Comparison of ENCODE assay signal across 11 mouse cellular contexts in genomic region chr9:34156581-34156980, GRCm38 (mm10).
DNase-seq lines count a peak whose midpoint lies in the region; ATAC-seq and TF ChIP-seq lines count a peak whose summit lies in the region.
"Had no signal": no experiment of that assay in that cellular context is flagged by ENCODE, and none has a peak within 500 bp of the region (broad histone marks: within the 10 kb centered on the region; RNA-seq: fewer than 3 reads in every experiment).

No protein-coding gene starts in this region.

- H3K4me3 ChIP-seq in stomach, postnatal 0 days (ENCODE audit: low read depth, low read length), result no peak overlapping the region
- H3K4me3 ChIP-seq: heart, embryonic 15.5 days; liver, embryonic 15.5 days had no signal

- H3K9me3 ChIP-seq in stomach, postnatal 0 days (ENCODE audit: control insufficient read depth, low read length), result no peaks in the 10 kb centered on the region
- H3K9me3 ChIP-seq: heart, embryonic 15.5 days; liver, embryonic 15.5 days had no signal

- no peaks in the 10 kb centered on the region for H3K36me3 ChIP-seq in stomach, postnatal 0 days (ENCODE audit: control insufficient read depth, insufficient read depth, low read length)
- H3K36me3 ChIP-seq: heart, embryonic 15.5 days; liver, embryonic 15.5 days had no signal

- no peak overlapping the region for H3K27ac ChIP-seq in stomach, postnatal 0 days (replicated peaks)
- H3K27ac ChIP-seq: heart, embryonic 15.5 days; liver, embryonic 15.5 days had no signal

- no peak overlapping the region for H3K4me2 ChIP-seq in stomach, postnatal 0 days (replicated peaks; ENCODE audit: low read depth)
- H3K4me2 ChIP-seq: heart, embryonic 15.5 days; liver, embryonic 15.5 days had no signal

- no peaks in the 10 kb centered on the region for H3K27me3 ChIP-seq in stomach, postnatal 0 days (ENCODE audit: control insufficient read depth, insufficient read depth, low read length)
- H3K27me3 ChIP-seq: heart, embryonic 15.5 days; liver, embryonic 15.5 days had no signal

- no peak for TF ChIP-seq CTCF in stomach, postnatal 0 days (IDR thresholded peaks at IDR 0.05; ENCODE audit: low read depth)

- H3K9ac ChIP-seq in stomach, postnatal 0 days (ENCODE audit: low read length), result no peak overlapping the region
- H3K9ac ChIP-seq: heart, embryonic 15.5 days; liver, embryonic 15.5 days had no signal

- WGBS in stomach, postnatal 0 days, result 18% methylated on average over 3 of the region's 3 CpGs

- TF ChIP-seq EP300 in stomach, postnatal 0 days (optimal IDR thresholded peaks at IDR 0.05), result no peak

- H3K4me1 ChIP-seq in stomach, postnatal 0 days (replicated peaks; ENCODE audit: control insufficient read depth, insufficient read depth), result no peaks in the 10 kb centered on the region
- H3K4me1 ChIP-seq: heart, embryonic 15.5 days; liver, embryonic 15.5 days had no signal

- no peak for ATAC-seq in stomach, postnatal 0 days (ENCODE audit: low FRiP score, low TSS enrichment)

- DNase-seq in layer of hippocampus, adult 11-12 months (ENCODE audit: low spot score), result peak; percentile 11
- DNase-seq in layer of hippocampus, postnatal 10 days (ENCODE audit: low spot score in 2 of 2), result no peak
- DNase-seq in cerebellum, postnatal 14 days, result peak; percentile 55 to 68
- peak; percentile 3 to 28 for DNase-seq in layer of hippocampus, adult 8-10 months (ENCODE audit: low spot score in 2 of 2)
- DNase-seq in right cerebral cortex, postnatal 10 days (ENCODE audit: low spot score in 2 of 2), result peak; percentile 59 to 67
- DNase-seq in kidney, adult 9 months, result no peak
- no peak for DNase-seq in stomach, postnatal 0 days (ENCODE audit: low spot score)
- DNase-seq in thymus, adult 18-20 months, result no peak
- DNase-seq: gastrocnemius, postnatal 10 days had no signal

Comparison
In these comparisons a context has a peak if more than half of its experiments do, and no peak if none do; other contexts are left out.
1. DNase-seq: peak in layer of hippocampus, adult 11-12 months (single experiment), cerebellum, postnatal 14 days (2 of 2), layer of hippocampus, adult 8-10 months (2 of 2) and right cerebral cortex, postnatal 10 days (2 of 2); none in layer of hippocampus, postnatal 10 days (0 of 2), kidney, adult 9 months (single experiment), stomach, postnatal 0 days (single experiment) and thymus, adult 18-20 months (0 of 2).